Mouse (Mus musculus) C2C12 (cell line): ENCODE measurements around the gene Sfxn5.

Source experiments
- CEBPB ChIP-seq: IDR thresholded peaks from one replicate; pipeline ENCODE4 v1.6.1; 2011; ENCODE audit warnings: low read depth, mild to moderate bottlenecking, control low read depth, moderate library complexity
- CTCF ChIP-seq: IDR thresholded peaks from one replicate; pipeline ENCODE4 v1.5.1; 2011; ENCODE audit not compliant: control insufficient read depth, insufficient read depth, insufficient read length
- FOSL1 ChIP-seq: IDR thresholded peaks from one replicate; pipeline ENCODE4 v1.8.0; 2011; ENCODE audit warnings: mild to moderate bottlenecking, low read length; ENCODE audit not compliant: poor library complexity, insufficient read depth, severe bottlenecking
- MAX ChIP-seq: IDR thresholded peaks from one replicate; pipeline ENCODE4 v1.6.1; 2011; ENCODE audit warnings: mild to moderate bottlenecking, control low read depth
- MYOG ChIP-seq: IDR thresholded peaks from one replicate; pipeline ENCODE4 v1.6.1; 2011; ENCODE audit not compliant: control insufficient read depth, insufficient read length; ENCODE audit errors: extremely low read depth
- USF1 ChIP-seq: IDR thresholded peaks from one replicate; pipeline ENCODE4 v1.6.1; 2011; ENCODE audit warnings: low read depth, mild to moderate bottlenecking, control low read depth, moderate library complexity

GRCm38 (mm10) chr6:85320445-85320866, 12.8 kb downstream of the Sfxn5 start:
- no peak for TF ChIP-seq USF1
- TF ChIP-seq CTCF = no peak
- TF ChIP-seq MAX = no peak
- TF ChIP-seq MYOG = no peak
- no peak for TF ChIP-seq FOSL1
- TF ChIP-seq CEBPB = no peak
